Mouse (Mus musculus): ENCODE results near the gene Tspan18.

Tspan18 gene

DNA sequence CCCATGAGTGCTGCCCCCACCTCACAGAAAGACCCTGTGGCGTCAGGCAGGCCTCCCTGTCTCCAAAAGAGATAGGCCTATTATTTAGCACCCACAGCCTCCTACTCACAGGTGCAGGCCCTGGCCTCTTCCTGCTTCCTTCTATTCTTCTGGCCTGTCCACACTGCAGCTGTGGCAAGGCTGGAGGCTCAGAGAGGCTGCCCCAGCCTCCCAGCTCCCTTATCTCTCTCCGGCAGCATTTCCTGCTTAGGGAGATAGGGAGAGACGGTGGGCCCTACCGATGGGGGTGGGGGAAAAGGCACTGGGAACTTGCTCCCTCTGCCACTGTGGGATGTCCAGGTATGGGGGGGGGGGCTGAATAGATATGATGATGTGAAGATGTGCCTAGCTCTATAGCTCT, 19.4 kb upstream of the Tspan18 start:
- Histone ChIP-seq H3K4me3 (replicated peaks; ENCODE audit: low read length) (no peak overlapping the region), H3K27me3 (ENCODE audit: insufficient read depth, low read length) (peaks cover 13% of the 10 kb centered on the region; the same call in 1 of the 2 replicates), H3K9me3 (ENCODE audit: low read length) (peaks cover 12% of the 10 kb centered on the region; the same call in 1 of the 2 replicates), H3K36me3 (ENCODE audit: insufficient read depth, low read length) (no peaks in the 10 kb centered on the region), H3K4me1 (replicated peaks; ENCODE audit: low read depth, low read length) (no peaks in the 10 kb centered on the region)
- TF ChIP-seq NANOG (IDR thresholded peaks at IDR 0.05; ENCODE audit: borderline replicate concordance, low read length) = no peak
- no peak for TF ChIP-seq POU5F1 (IDR thresholded peaks at IDR 0.05; ENCODE audit: borderline replicate concordance, low read length)
- no peak for TF ChIP-seq CTCF (conservative IDR thresholded peaks at IDR 0.05; ENCODE audit: low read length)

- H3K9me3 ChIP-seq (ENCODE audit: low read length) = peaks cover 12% of the 10 kb centered on the region; the same call in 1 of the 2 replicates
- TF ChIP-seq POU5F1 (IDR thresholded peaks at IDR 0.05; ENCODE audit: borderline replicate concordance, low read length) (no peak), CTCF (conservative IDR thresholded peaks at IDR 0.05; ENCODE audit: low read length) (no peak), NANOG (IDR thresholded peaks at IDR 0.05; ENCODE audit: borderline replicate concordance, low read length) (no peak)
- H3K27me3 ChIP-seq (ENCODE audit: insufficient read depth, low read length) = peaks cover 13% of the 10 kb centered on the region; the same call in 1 of the 2 replicates
- H3K4me3 ChIP-seq (replicated peaks; ENCODE audit: low read length) = no peak overlapping the region
- no peaks in the 10 kb centered on the region for H3K36me3 ChIP-seq (ENCODE audit: insufficient read depth, low read length)
- no peaks in the 10 kb centered on the region for H3K4me1 ChIP-seq (replicated peaks; ENCODE audit: low read depth, low read length)
Observed at GRCm38 (mm10) chr2:93352915-93353685, 18.8 kb upstream of the Tspan18 start.

DNA sequence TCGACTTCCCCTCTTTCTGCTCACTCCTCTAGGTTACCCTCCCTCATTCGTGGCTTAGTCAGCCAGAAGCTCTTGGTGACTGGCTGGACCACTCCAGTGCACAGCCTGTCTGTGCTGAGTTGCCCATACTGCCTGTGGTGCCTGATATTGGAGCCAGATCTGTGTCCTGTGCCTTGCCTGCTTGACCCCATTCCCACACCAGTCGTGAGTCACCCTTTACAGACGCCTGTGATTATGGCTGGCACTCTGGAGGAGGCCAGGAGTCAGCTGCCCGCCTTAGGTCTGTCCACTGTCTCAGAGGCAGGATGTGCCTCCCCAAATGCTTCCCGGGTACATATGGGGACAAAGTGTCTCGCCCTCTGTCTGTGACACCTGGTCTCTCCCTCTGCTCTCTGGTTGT, 17.0 kb upstream of the Tspan18 start:
- Histone ChIP-seq H3K36me3 (ENCODE audit: insufficient read depth, low read length) (no peaks in the 10 kb centered on the region), H3K4me1 (replicated peaks; ENCODE audit: low read depth, low read length) (no peaks in the 10 kb centered on the region), H3K9me3 (ENCODE audit: low read length) (peaks cover 10% of the 10 kb centered on the region; the same call in 1 of the 2 replicates), H3K27me3 (ENCODE audit: insufficient read depth, low read length) (peaks cover 13% of the 10 kb centered on the region; the same call in 1 of the 2 replicates), H3K4me3 (replicated peaks; ENCODE audit: low read length) (no peak overlapping the region)
- TF ChIP-seq POU5F1 (IDR thresholded peaks at IDR 0.05; ENCODE audit: borderline replicate concordance, low read length) (no peak), CTCF (conservative IDR thresholded peaks at IDR 0.05; ENCODE audit: low read length) (no peak), NANOG (IDR thresholded peaks at IDR 0.05; ENCODE audit: borderline replicate concordance, low read length) (no peak)

DNA sequence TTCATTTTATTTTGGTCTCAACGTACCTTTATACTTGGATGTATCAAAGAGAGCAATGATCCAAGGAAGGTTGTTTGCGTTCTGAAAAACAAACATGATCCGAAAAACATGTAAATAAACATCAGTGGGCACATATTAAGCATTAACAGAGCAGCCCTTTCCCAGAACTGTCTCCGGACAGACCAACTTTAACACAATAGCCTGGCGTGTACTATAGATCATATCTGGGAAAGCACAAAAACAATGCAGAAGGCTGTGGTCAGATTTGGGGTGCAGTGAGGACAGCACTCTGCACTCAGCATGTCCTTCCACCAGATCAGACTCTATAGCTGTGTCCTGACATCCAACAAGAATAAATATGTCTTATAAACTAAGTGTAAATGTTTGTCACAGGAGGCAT, 12.7 kb upstream of the Tspan18 start:
- H3K27me3 ChIP-seq (ENCODE audit: insufficient read depth, low read length) = peaks cover 18% of the 10 kb centered on the region; the same call in 1 of the 2 replicates
- no peak overlapping the region for H3K4me3 ChIP-seq (replicated peaks; ENCODE audit: low read length)
- peaks cover 15% of the 10 kb centered on the region for H3K9me3 ChIP-seq (ENCODE audit: low read length)
- no peak for TF ChIP-seq NANOG (IDR thresholded peaks at IDR 0.05; ENCODE audit: borderline replicate concordance, low read length)
- TF ChIP-seq CTCF (conservative IDR thresholded peaks at IDR 0.05; ENCODE audit: low read length) = no peak
- TF ChIP-seq POU5F1 (IDR thresholded peaks at IDR 0.05; ENCODE audit: borderline replicate concordance, low read length) = no peak
- H3K36me3 ChIP-seq (ENCODE audit: insufficient read depth, low read length) = no peaks in the 10 kb centered on the region
- H3K4me1 ChIP-seq (replicated peaks; ENCODE audit: low read depth, low read length) = no peaks in the 10 kb centered on the region

- Histone ChIP-seq H3K4me1 (replicated peaks; ENCODE audit: low read depth, low read length) (no peaks in the 10 kb centered on the region), H3K9me3 (ENCODE audit: low read length) (peaks cover 15% of the 10 kb centered on the region), H3K36me3 (ENCODE audit: insufficient read depth, low read length) (no peaks in the 10 kb centered on the region), H3K27me3 (ENCODE audit: insufficient read depth, low read length) (peaks cover 15% of the 10 kb centered on the region; the same call in 1 of the 2 replicates), H3K4me3 (replicated peaks; ENCODE audit: low read length) (no peak overlapping the region)
- TF ChIP-seq NANOG (IDR thresholded peaks at IDR 0.05; ENCODE audit: borderline replicate concordance, low read length) = no peak
- no peak for TF ChIP-seq POU5F1 (IDR thresholded peaks at IDR 0.05; ENCODE audit: borderline replicate concordance, low read length)
- no peak for TF ChIP-seq CTCF (conservative IDR thresholded peaks at IDR 0.05; ENCODE audit: low read length)
Observed at GRCm38 (mm10) chr2:93346609-93347008, 12.3 kb upstream of the Tspan18 start.

DNA sequence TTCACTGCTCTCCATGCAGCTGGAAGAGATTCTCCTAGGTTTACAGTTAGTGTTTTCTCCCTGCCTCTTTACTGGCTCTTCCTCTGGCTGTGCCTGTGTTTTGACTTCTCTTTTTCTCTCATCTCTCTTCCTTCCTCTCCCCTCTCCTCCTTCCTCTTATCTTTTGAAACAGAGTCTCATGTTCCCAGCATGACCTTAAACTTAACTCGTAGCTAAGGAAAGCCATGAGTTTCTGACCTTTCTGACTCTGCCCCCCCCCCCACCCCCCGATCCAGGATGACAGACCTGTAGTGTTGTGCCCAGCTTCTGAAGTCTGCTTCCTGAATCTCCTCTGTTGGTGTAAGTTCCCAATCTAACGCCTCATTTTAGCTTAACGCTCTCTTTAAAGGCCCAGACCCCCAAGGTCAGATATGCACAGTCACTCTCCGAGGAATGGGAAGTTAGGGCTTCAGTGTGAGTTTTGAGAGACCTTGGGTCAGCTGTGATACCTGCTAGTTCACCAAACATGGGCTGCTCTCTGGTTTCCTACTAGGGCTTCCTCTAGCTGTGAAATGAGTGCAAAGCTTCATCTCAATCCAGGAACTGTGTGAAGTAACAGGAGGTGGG, 11.5 kb upstream of the Tspan18 start:
- peaks cover 11% of the 10 kb centered on the region; the same call in 1 of the 2 replicates for H3K27me3 ChIP-seq (ENCODE audit: insufficient read depth, low read length)
- no peaks in the 10 kb centered on the region for H3K36me3 ChIP-seq (ENCODE audit: insufficient read depth, low read length)
- no peak overlapping the region for H3K4me3 ChIP-seq (replicated peaks; ENCODE audit: low read length)
- H3K9me3 ChIP-seq (ENCODE audit: low read length) = peaks cover 15% of the 10 kb centered on the region
- no peaks in the 10 kb centered on the region for H3K4me1 ChIP-seq (replicated peaks; ENCODE audit: low read depth, low read length)
- TF ChIP-seq POU5F1 (IDR thresholded peaks at IDR 0.05; ENCODE audit: borderline replicate concordance, low read length) = no peak
- no peak for TF ChIP-seq CTCF (conservative IDR thresholded peaks at IDR 0.05; ENCODE audit: low read length)
- no peak for TF ChIP-seq NANOG (IDR thresholded peaks at IDR 0.05; ENCODE audit: borderline replicate concordance, low read length)

DNA sequence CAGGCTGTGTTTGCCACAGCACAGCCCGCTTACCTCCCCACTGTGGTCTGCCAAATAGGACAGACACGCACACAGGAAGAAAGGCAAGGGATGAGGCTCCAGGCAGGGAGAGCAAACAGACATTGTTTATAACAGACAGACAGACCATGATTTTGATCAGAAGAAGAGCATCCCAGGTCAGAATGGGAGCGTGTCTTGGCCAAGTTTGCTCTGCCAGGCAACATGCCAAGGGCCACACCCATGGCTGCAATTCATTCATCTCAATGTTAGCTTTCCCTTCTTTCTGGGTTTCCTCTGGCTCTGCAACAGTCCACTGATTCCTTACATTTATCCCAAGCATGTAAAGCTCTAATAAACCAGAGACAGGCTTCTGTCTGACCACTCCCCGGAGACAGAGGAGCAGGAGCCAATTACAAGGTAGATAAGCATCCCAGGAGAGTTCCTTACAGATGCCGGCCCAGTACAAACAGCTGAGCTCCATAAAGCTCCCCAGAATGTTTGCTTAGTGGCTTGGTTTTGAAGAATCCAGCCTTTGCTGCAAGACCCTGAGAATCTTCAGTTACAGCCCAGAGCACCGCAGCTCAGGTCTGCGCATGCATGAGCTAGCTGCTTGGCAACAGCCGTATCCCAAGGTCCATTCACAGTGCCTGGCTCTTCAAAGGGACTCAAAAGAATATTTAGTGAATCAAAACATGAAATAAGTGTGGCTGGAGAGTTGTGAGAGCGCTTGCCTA, 5.2 kb upstream of the Tspan18 start:
- Histone ChIP-seq H3K36me3 (ENCODE audit: insufficient read depth, low read length) (no peaks in the 10 kb centered on the region), H3K4me3 (replicated peaks; ENCODE audit: low read length) (no peak overlapping the region), H3K4me1 (replicated peaks; ENCODE audit: low read depth, low read length) (peaks cover 3% of the 10 kb centered on the region; the same call in 1 of the 2 replicates), H3K27me3 (ENCODE audit: insufficient read depth, low read length) (peaks cover 39% of the 10 kb centered on the region), H3K9me3 (ENCODE audit: low read length) (no peaks in the 10 kb centered on the region)
- TF ChIP-seq CTCF (conservative IDR thresholded peaks at IDR 0.05; ENCODE audit: low read length) (no peak), NANOG (IDR thresholded peaks at IDR 0.05; ENCODE audit: borderline replicate concordance, low read length) (no peak), POU5F1 (IDR thresholded peaks at IDR 0.05; ENCODE audit: borderline replicate concordance, low read length) (no peak)

GRCm38 (mm10) chr2:93335996-93336395, 1.7 kb upstream of the Tspan18 start:
- TF ChIP-seq CTCF (conservative IDR thresholded peaks at IDR 0.05; ENCODE audit: low read length) = no peak
- TF ChIP-seq POU5F1 (IDR thresholded peaks at IDR 0.05; ENCODE audit: borderline replicate concordance, low read length) = no peak
- no peak for TF ChIP-seq NANOG (IDR thresholded peaks at IDR 0.05; ENCODE audit: borderline replicate concordance, low read length)
- no peak overlapping the region for H3K4me3 ChIP-seq (replicated peaks; ENCODE audit: low read length)
- no peaks in the 10 kb centered on the region for H3K9me3 ChIP-seq (ENCODE audit: low read length)
- peaks cover 10% of the 10 kb centered on the region; the same call in 1 of the 2 replicates for H3K4me1 ChIP-seq (replicated peaks; ENCODE audit: low read depth, low read length)
- peaks cover 70% of the 10 kb centered on the region for H3K27me3 ChIP-seq (ENCODE audit: insufficient read depth, low read length)
- no peaks in the 10 kb centered on the region for H3K36me3 ChIP-seq (ENCODE audit: insufficient read depth, low read length)
